Mouse (Mus musculus) neutrophil, adult 5-6 weeks (primary cell): ENCODE measurements around the gene Fscn3. TPM values are rescaled to one million over a fixed set of nuclear protein-coding genes. Genes with fewer than 3 reads are reported as not detected.

Experiments
- ATAC-seq: fragments of 151-379, 151-347 bp; 2 replicates; pipeline ENCODE4 v1.8.0; 2017; ENCODE audit warnings: mild to moderate bottlenecking, moderate TSS enrichment; ENCODE audit not compliant: insufficient number of reproducible peaks, poor library complexity, low FRiP score, severe bottlenecking; ENCODE audit errors: extremely low read depth
- total RNA-seq: library from RNA; stranded (forward); fragments of 200-1000 nt; gene quantifications from 2 replicates; pipeline ENCODE4 v1.2.3, GENCODE M21; 2017

Fscn3 gene
- 0.47 and 0.61 TPM in 2 replicates for total RNA-seq

- ATAC-seq = no peak
Observed at GRCm38 (mm10) chr6:28427096-28427839, at the start of gene Fscn3. Gene Fscn3, plus strand, starts transcription at chr6:28427789.

- 0 out of 2 replicates have a peak, but pooled peaks have one; percentile 26 for ATAC-seq
Observed at GRCm38 (mm10) chr6:28381983-28382382, 45.6 kb upstream of the Fscn3 start.

GRCm38 (mm10) chr6:28385169-28385568 lies 42.4 kb upstream of the Fscn3 start:
- ATAC-seq = no peak

GRCm38 (mm10) chr6:28389038-28389437 lies 38.6 kb upstream of the Fscn3 start:
- ATAC-seq = no peak

GRCm38 (mm10) chr6:28396051-28396852 lies 31.3 kb upstream of the Fscn3 start:
- no peak for ATAC-seq

GRCm38 (mm10) chr6:28396853-28397457 lies 30.6 kb upstream of the Fscn3 start:
- ATAC-seq = no peak

GRCm38 (mm10) chr6:28397681-28398203 lies 29.8 kb upstream of the Fscn3 start, which contains the start of gene Zfp800:
Gene Zfp800, minus strand, starts transcription at chr6:28398005.
- ATAC-seq = 0 out of 2 replicates have a peak, but pooled peaks have one; percentile 11

- no peak for ATAC-seq
Observed at GRCm38 (mm10) chr6:28398726-28399125, 28.9 kb upstream of the Fscn3 start.

- ATAC-seq = no peak
Observed at GRCm38 (mm10) chr6:28399791-28400190, 27.8 kb upstream of the Fscn3 start.

- ATAC-seq = no peak
Observed at GRCm38 (mm10) chr6:28410053-28410452, 17.5 kb upstream of the Fscn3 start.

- no peak for ATAC-seq
Observed at GRCm38 (mm10) chr6:28411236-28411635, 16.4 kb upstream of the Fscn3 start.

GRCm38 (mm10) chr6:28416981-28417380 lies 10.6 kb upstream of the Fscn3 start:
- ATAC-seq = no peak

- ATAC-seq = no peak
Observed at GRCm38 (mm10) chr6:28418449-28418848, 9.1 kb upstream of the Fscn3 start.

- no peak for ATAC-seq
Observed at GRCm38 (mm10) chr6:28419673-28420072, 7.9 kb upstream of the Fscn3 start.

- no peak for ATAC-seq
Observed at GRCm38 (mm10) chr6:28420361-28420760, 7.2 kb upstream of the Fscn3 start.

- no peak for ATAC-seq
Observed at GRCm38 (mm10) chr6:28420865-28421264, 6.7 kb upstream of the Fscn3 start.

GRCm38 (mm10) chr6:28421469-28422000 lies 6.1 kb upstream of the Fscn3 start:
- ATAC-seq = peak; percentile 90

- ATAC-seq = no peak
Observed at GRCm38 (mm10) chr6:28422651-28423290, 4.8 kb upstream of the Fscn3 start.

- peak; percentile 31 for ATAC-seq
Observed at GRCm38 (mm10) chr6:28423313-28423712, 4.3 kb upstream of the Fscn3 start, which contains the start of gene Arf5. Gene Arf5, plus strand, starts transcription at chr6:28423560.
